Mouse (Mus musculus) midbrain, embryonic 13.5 days (tissue): ENCODE measurements at regions not wholly inside any gene's neighbourhood (a gene's known extent, or its start where the extent isn't known, plus 50 kb on each side); places are given as distances from the start of the nearest gene placed in this dataset.

Source experiments
- ATAC-seq: fragments of 200-750 bp; cut with Nextera tagmentation; 2 replicates; pipeline ENCODE4 v1.8.0; 2017; ENCODE audit warnings: mild to moderate bottlenecking, moderate TSS enrichment, moderate library complexity
- H3K27ac ChIP-seq: fragments of 300-500 bp; sonication (generic); 2 replicates; pipeline ENCODE4 v1.5.1; 2015; ENCODE audit warnings: inconsistent platforms, mild to moderate bottlenecking, moderate library complexity
- H3K27me3 ChIP-seq: fragments of 300-500 bp; sonication (generic); 2 replicates; pipeline ENCODE4 v1.6.1; 2015; ENCODE audit warnings: mild to moderate bottlenecking, inconsistent platforms
- H3K36me3 ChIP-seq: fragments of 300-500 bp; sonication (generic); 2 replicates; pipeline ENCODE4 v1.6.1; 2015; ENCODE audit warnings: mild to moderate bottlenecking, inconsistent platforms
- H3K4me1 ChIP-seq: fragments of 300-500 bp; sonication (generic); replicated peaks from 2 replicates; pipeline ENCODE4 v1.6.1; 2015; ENCODE audit warnings: inconsistent platforms
- H3K4me2 ChIP-seq: fragments of 300-500 bp; sonication (generic); replicated peaks from 2 replicates; pipeline ENCODE4 v1.6.1; 2015; ENCODE audit warnings: moderate library complexity, mild to moderate bottlenecking, inconsistent platforms
- H3K4me3 ChIP-seq: fragments of 300-500 bp; sonication (generic); replicated peaks from 2 replicates; pipeline ENCODE4 v1.5.1; 2015; ENCODE audit warnings: mild to moderate bottlenecking, inconsistent platforms
- H3K9ac ChIP-seq: fragments of 300-500 bp; sonication (generic); replicated peaks from 2 replicates; pipeline ENCODE4 v1.6.1; 2015; ENCODE audit warnings: mild to moderate bottlenecking, inconsistent platforms
- H3K9me3 ChIP-seq: fragments of 300-500 bp; sonication (generic); 2 replicates; pipeline ENCODE4 v1.6.1; 2016; ENCODE audit warnings: mild to moderate bottlenecking, inconsistent platforms
- WGBS: fragments of 180-500 bp; shearing (Covaris S2); methylation state at CpG from one replicate; pipeline ENCODE4 v1.1.7; 2015; 5-methylcytosine and 5-hydroxymethylcytosine counted together

DNA sequence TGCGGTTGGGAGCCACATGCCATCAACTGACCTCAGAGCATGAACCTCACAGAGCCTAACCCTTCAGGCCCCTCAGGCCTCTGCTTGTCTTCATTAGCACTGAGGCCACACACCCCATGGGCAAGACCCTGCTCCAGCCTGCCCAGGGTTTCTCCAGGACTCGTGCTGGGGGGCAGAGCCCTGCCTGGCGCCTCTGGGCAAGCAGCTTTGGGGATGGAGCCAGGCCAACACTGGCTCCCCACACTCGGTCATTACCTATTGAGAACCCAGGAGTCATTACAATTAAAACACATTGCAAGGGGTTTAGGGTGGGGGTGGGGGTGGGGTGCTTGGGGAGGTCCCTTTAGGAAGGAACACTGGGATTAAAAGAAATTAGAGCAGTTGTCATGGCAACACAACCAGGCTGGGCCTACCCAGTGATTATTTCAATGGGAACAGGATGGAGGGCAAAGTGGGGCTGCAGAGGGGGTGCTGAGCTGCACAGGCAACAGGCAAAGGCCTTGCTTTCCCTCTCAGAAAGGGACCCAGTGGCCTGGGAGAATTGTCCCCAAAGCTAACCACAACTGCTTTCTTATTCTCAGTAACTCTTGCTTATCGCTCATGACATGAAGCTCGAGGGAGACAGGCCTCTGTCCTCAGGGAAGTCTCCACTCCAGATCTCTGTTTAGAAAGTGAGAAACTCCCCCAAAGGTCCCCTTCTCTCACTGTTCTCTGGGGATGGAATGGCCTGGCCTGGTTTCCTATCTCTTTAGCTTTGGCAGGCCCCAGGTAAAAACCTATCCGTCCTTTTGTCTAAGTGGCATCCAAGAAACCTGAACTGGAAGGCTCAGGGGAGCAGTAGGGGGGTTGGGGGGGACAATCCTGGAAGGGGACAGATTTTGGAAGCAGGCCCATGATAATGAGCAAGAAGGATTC, 235.0 kb downstream of the Sox9 start:
- 15% methylated on average over 7 of the region's 7 CpGs for WGBS
- Histone ChIP-seq H3K27me3 (no peaks in the 10 kb centered on the region), H3K4me3 (no peak overlapping the region), H3K36me3 (no peaks in the 10 kb centered on the region), H3K4me1 (peaks cover 45% of the 10 kb centered on the region), H3K4me2 (0 out of 2 replicates have a peak overlapping the region, but pooled peaks have one; percentile 5), H3K9me3 (no peaks in the 10 kb centered on the region), H3K27ac (peak overlapping the region; percentile 52), H3K9ac (no peak overlapping the region)
- peak; percentile 79 for ATAC-seq

GRCm38 (mm10) chr11:113021533-113021932, 239.5 kb downstream of the Sox9 start:
- H3K4me2 ChIP-seq, result no peak overlapping the region
- WGBS, result 45% methylated on average over 4 of the region's 4 CpGs
- no peak overlapping the region for H3K4me3 ChIP-seq
- no peak overlapping the region for H3K9ac ChIP-seq
- no peaks in the 10 kb centered on the region for H3K36me3 ChIP-seq
- H3K27me3 ChIP-seq, result no peaks in the 10 kb centered on the region
- H3K9me3 ChIP-seq, result no peaks in the 10 kb centered on the region
- no peak overlapping the region for H3K27ac ChIP-seq
- no peak for ATAC-seq
- H3K4me1 ChIP-seq, result peaks cover 21% of the 10 kb centered on the region

GRCm38 (mm10) chr11:113026994-113027393, 245.0 kb downstream of the Sox9 start:
- no peak for ATAC-seq
- WGBS, result 72% methylated on average over 6 of the region's 6 CpGs
- H3K4me2 ChIP-seq, result no peak overlapping the region
- H3K9me3 ChIP-seq, result no peaks in the 10 kb centered on the region
- no peak overlapping the region for H3K9ac ChIP-seq
- no peak overlapping the region for H3K4me3 ChIP-seq
- no peaks in the 10 kb centered on the region for H3K27me3 ChIP-seq
- peaks cover 6% of the 10 kb centered on the region for H3K4me1 ChIP-seq
- H3K36me3 ChIP-seq, result no peaks in the 10 kb centered on the region
- no peak overlapping the region for H3K27ac ChIP-seq

DNA sequence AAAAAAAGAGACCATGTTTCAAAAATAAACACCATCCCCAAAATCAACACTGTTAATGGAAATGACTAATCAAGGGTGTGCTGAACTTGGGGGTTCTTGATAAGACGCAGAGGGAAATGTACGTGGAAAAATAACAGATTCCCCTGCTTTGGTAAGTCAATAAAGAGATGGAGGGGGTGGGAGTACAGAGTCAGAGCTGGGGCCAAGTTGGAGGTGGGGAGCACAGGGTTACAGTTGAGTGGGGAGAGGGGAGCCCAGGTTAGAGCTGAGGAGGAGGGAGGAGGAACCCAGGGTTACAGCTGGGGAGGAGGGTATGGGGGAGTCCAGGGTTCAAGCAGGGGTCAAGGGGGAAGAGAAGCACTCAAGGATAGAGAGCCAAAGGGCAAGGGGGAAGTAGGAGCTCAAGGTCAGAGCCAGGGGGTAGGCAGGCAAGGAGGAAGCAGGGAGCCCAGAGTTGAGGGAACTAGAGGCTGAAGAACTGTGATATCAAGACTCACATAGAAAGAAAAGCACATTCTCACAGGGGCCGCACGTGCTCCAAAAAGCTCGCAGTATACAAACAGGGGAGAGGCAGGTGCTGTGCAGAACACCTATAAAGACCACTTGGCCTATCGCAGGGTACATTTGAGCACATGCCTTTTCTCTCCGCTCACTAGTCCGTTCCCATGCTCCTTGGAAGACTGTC, 246.4 kb downstream of the Sox9 start:
- Histone ChIP-seq H3K4me2 (no peak overlapping the region), H3K36me3 (no peaks in the 10 kb centered on the region), H3K4me3 (no peak overlapping the region), H3K9ac (no peak overlapping the region), H3K27ac (no peak overlapping the region), H3K4me1 (peaks cover 6% of the 10 kb centered on the region), H3K9me3 (no peaks in the 10 kb centered on the region), H3K27me3 (no peaks in the 10 kb centered on the region)
- ATAC-seq, result no peak
- WGBS, result 94% methylated on average over 8 of the region's 8 CpGs

DNA sequence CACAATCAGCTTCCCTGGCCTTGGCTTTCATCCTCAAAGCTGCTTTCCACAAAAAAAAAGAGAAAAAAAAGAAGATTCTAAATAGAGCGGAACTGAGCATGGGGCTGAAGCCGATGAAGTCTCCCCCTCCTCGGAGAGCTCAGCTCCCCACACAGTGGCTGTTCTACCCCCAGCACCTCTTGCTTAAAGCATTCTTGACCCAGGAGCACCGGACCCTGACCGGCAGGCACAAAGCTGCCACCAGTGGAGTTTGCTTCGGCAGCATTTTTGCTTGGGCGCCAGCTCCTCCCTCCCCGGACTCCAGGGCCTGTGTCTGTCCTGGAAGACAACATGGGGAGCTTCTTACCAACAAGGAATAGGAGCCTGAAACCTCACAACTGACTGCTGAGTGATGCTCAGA, 249.4 kb downstream of the Sox9 start:
- Histone ChIP-seq H3K27me3 (no peaks in the 10 kb centered on the region), H3K9ac (no peak overlapping the region), H3K4me3 (no peak overlapping the region), H3K36me3 (no peaks in the 10 kb centered on the region), H3K4me1 (peaks cover 6% of the 10 kb centered on the region), H3K9me3 (no peaks in the 10 kb centered on the region), H3K27ac (0 out of 2 replicates have a peak overlapping the region, but pooled peaks have one; percentile 44), H3K4me2 (no peak overlapping the region)
- 22% methylated on average over 8 of the region's 8 CpGs for WGBS
- no peak for ATAC-seq

DNA sequence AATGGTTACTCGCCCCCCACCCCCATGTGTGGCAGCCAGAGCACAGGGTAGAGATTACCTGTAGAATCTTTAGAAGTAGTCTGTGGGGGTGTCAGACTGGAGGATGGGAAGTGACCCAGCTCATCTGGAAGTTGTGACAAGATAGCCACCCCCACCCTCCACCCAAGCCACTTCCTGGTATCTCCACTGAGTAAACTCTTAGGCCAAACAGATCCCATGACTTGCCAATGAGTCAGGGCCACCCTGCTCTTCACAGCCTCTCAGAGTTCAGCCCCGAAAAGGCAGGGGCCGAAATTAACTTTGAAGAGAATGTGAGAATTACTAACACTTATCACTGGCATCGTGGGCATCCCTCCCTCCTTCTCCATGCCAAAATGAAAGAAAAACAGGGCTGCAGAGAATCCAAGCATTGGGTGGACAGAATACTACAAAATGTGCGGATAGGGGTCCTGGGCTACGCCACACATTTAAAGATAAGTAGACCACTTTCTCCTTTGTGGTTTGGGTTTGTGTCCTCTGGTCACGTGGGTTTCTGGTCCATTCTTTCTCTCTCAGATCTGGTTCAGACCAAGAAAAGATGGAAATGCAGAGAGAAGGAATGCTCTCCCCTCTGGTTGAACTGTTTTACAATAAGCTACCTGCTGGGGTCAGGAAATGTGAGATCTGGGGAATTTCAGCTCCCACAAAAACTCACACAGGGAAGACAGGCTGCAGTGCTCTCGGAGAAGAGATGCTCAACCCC, 250.6 kb downstream of the Sox9 start:
- H3K4me2 ChIP-seq, result no peak overlapping the region
- no peak overlapping the region for H3K4me3 ChIP-seq
- peaks cover 6% of the 10 kb centered on the region for H3K4me1 ChIP-seq
- no peak overlapping the region for H3K9ac ChIP-seq
- no peak overlapping the region for H3K27ac ChIP-seq
- no peaks in the 10 kb centered on the region for H3K36me3 ChIP-seq
- H3K9me3 ChIP-seq, result no peaks in the 10 kb centered on the region
- ATAC-seq, result no peak
- 88% methylated on average over 8 of the region's 8 CpGs for WGBS
- H3K27me3 ChIP-seq, result no peaks in the 10 kb centered on the region

DNA sequence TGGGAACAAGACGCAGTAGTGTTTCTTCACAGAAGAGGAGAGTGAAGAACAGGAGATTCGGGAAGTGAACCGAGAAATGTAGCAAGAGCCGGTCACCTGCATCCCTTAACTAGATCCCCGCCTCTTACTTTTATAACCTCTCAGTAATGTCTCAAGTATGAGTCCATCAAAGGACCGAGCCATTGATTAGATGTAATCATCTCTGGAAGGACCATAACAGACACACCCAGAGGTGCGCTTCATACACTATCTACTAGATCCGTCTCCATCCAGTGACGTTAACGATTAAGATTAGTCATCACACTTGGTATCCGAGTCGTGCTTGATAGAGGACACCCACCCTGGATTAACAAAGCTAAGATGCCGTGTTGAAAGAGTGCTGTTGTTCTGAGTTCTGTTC, 252.9 kb downstream of the Sox9 start:
- H3K4me1 ChIP-seq, result peaks cover 6% of the 10 kb centered on the region
- 95% methylated on average over 13 of the region's 13 CpGs for WGBS
- H3K4me3 ChIP-seq, result no peak overlapping the region
- no peak for ATAC-seq
- H3K4me2 ChIP-seq, result no peak overlapping the region
- H3K36me3 ChIP-seq, result no peaks in the 10 kb centered on the region
- H3K9ac ChIP-seq, result no peak overlapping the region
- H3K27me3 ChIP-seq, result no peaks in the 10 kb centered on the region
- H3K9me3 ChIP-seq, result no peaks in the 10 kb centered on the region
- H3K27ac ChIP-seq, result no peak overlapping the region

GRCm38 (mm10) chr11:113037736-113038135, 255.7 kb downstream of the Sox9 start:
- Histone ChIP-seq H3K4me2 (no peak overlapping the region), H3K27ac (no peak overlapping the region), H3K36me3 (no peaks in the 10 kb centered on the region), H3K4me1 (no peaks in the 10 kb centered on the region; the same call in 1 of the 2 replicates), H3K9ac (no peak overlapping the region), H3K4me3 (no peak overlapping the region), H3K27me3 (no peaks in the 10 kb centered on the region), H3K9me3 (no peaks in the 10 kb centered on the region)
- 86% methylated on average over 4 of the region's 4 CpGs for WGBS
- no peak for ATAC-seq

- H3K4me1 ChIP-seq, result peaks cover 29% of the 10 kb centered on the region
- H3K27ac ChIP-seq, result no peak overlapping the region
- no peaks in the 10 kb centered on the region for H3K36me3 ChIP-seq
- no peak overlapping the region for H3K9ac ChIP-seq
- no peaks in the 10 kb centered on the region for H3K9me3 ChIP-seq
- 58% methylated on average over 5 of the region's 5 CpGs for WGBS
- no peak overlapping the region for H3K4me2 ChIP-seq
- no peak for ATAC-seq
- no peaks in the 10 kb centered on the region for H3K27me3 ChIP-seq
- H3K4me3 ChIP-seq, result no peak overlapping the region
These were observed 260.7 kb downstream of the Sox9 start for GRCm38 (mm10) chr11:113042710-113043109.

GRCm38 (mm10) chr11:113046200-113047051, 264.4 kb downstream of the Sox9 start:
- no peaks in the 10 kb centered on the region for H3K27me3 ChIP-seq
- peaks cover 41% of the 10 kb centered on the region for H3K4me1 ChIP-seq
- H3K9me3 ChIP-seq, result no peaks in the 10 kb centered on the region
- H3K4me3 ChIP-seq, result no peak overlapping the region
- 15% methylated on average over 20 of the region's 20 CpGs for WGBS
- peak overlapping the region; percentile 82 for H3K27ac ChIP-seq
- no peaks in the 10 kb centered on the region for H3K36me3 ChIP-seq
- peak overlapping the region; percentile 43 for H3K4me2 ChIP-seq
- peak; percentile 90 for ATAC-seq
- H3K9ac ChIP-seq, result 0 out of 2 replicates have a peak overlapping the region, but pooled peaks have one; percentile 15

GRCm38 (mm10) chr11:113048158-113048557, 266.1 kb downstream of the Sox9 start:
- H3K4me1 ChIP-seq, result peaks cover 41% of the 10 kb centered on the region
- ATAC-seq, result no peak
- no peaks in the 10 kb centered on the region for H3K9me3 ChIP-seq
- H3K4me2 ChIP-seq, result no peak overlapping the region
- no peaks in the 10 kb centered on the region for H3K36me3 ChIP-seq
- no peak overlapping the region for H3K4me3 ChIP-seq
- no peak overlapping the region for H3K27ac ChIP-seq
- 86% methylated on average over 7 of the region's 7 CpGs for WGBS
- no peaks in the 10 kb centered on the region for H3K27me3 ChIP-seq
- H3K9ac ChIP-seq, result no peak overlapping the region
